Mouse (Mus musculus): ENCODE data around the gene Nr2f1.

DNA sequence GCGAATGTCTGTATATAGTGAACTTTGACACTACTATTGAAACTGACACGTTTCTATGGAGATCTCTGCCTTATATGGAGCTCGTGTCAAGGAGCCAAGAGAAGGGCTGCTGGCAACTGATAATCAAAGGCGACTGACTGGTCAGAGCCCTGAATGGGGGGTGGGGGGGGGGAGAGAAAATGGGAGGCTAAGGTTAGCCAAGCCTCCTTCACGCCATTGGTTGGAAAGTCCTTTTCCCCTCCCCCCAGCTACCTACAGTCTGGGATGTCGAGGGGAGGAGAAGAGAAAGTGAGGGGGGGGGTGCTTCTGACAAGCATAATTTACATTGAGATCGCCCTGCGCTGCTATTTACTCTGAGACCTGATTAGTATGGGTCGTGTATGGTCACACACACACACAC lies 850 bp upstream of the Nr2f1 start:
- TF ChIP-seq CTCF (IDR thresholded peaks at IDR 0.05; ENCODE audit: borderline replicate concordance, control insufficient read depth, extremely low read depth, insufficient read depth, low read length, poor library complexity), result no peak
- no peak for TF ChIP-seq POLR2A (IDR thresholded peaks at IDR 0.05; ENCODE audit: control insufficient read depth, extremely low read depth, insufficient read depth, low read length, poor library complexity)

Data from thymus, adult 2 months (tissue).